14 mouse cellular contexts compared by ENCODE assay signal in the genomic region with DNA sequence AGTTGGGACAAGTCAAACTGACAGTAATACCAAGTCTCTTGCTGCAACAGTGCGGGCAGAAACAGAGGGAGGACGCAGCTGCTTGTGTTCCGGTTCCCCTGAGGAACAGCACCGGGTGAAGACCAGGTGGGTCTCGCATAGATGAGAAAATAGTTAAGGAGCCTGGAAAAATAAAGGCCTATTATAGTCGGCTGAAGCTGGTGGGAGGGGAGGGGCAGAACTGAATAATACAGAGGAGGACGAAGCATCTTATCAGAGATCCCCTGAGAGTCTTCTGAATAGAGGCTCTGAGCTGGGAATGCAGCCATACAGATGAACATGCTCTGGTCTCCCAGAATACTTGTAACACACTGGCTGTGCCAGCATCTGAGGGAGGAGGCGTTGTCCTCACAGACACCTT. TPM values are rescaled to one million over a fixed set of nuclear protein-coding genes. Genes with fewer than 3 reads are reported as not detected.
DNase-seq lines count a peak whose midpoint lies in the region; ATAC-seq lines count a peak whose summit lies in the region.
"Had no signal": no experiment of that assay in that cellular context is flagged by ENCODE, and none has a peak within 500 bp of the region (broad histone marks: within the 10 kb centered on the region; RNA-seq: fewer than 3 reads in every experiment).

No protein-coding gene starts in this region.

- no peak overlapping the region for H3K9ac ChIP-seq in hindbrain, embryonic 14.5 days

- WGBS in hindbrain, embryonic 14.5 days = 24% methylated on average over 8 of the region's 8 CpGs

- H3K4me2 ChIP-seq in hindbrain, embryonic 14.5 days (replicated peaks) = 0 out of 2 replicates have a peak overlapping the region, but pooled peaks have one; percentile 1

- intact Hi-C loops in left cerebral cortex, postnatal 36 days (cut with DNase I) = no loop called here

- no peaks in the 10 kb centered on the region for H3K27me3 ChIP-seq in hindbrain, embryonic 14.5 days (ENCODE audit: control insufficient read depth, insufficient read depth, low read length)
- H3K27me3 ChIP-seq: megakaryocyte, embryonic 14.5 days had no signal

- H3K9me3 ChIP-seq in hindbrain, embryonic 14.5 days (ENCODE audit: control insufficient read depth, low read length) = no peaks in the 10 kb centered on the region
- H3K9me3 ChIP-seq: megakaryocyte, embryonic 14.5 days had no signal

- DNase-seq in frontal cortex, postnatal 36 days (ENCODE audit: low spot score in 2 of 2) = no peak
- peak; percentile 46 for DNase-seq in testis, postnatal 14 days (ENCODE audit: low spot score)
- DNase-seq in testis, postnatal 10 days (ENCODE audit: low spot score) = no peak
- DNase-seq in hindbrain, embryonic 14.5 days (ENCODE audit: low spot score) = no peak
- DNase-seq in right cerebral cortex, postnatal 36 days (ENCODE audit: low spot score in 2 of 2) = no peak
- no peak for DNase-seq in liver
- DNase-seq in left cerebral cortex, postnatal 36 days (ENCODE audit: low spot score in 2 of 2) = no peak
- DNase-seq: cerebellum, adult 8-10 months; kidney, postnatal 36 days; right cerebral cortex, postnatal 4 days; thymus, postnatal 25 days had no signal

- peaks cover 18% of the 10 kb centered on the region for H3K4me1 ChIP-seq in hindbrain, embryonic 14.5 days (replicated peaks; ENCODE audit: control insufficient read depth, insufficient read depth, low read length)

- no peak overlapping the region for H3K27ac ChIP-seq in hindbrain, embryonic 14.5 days

- H3K4me3 ChIP-seq in hindbrain, embryonic 14.5 days (replicated peaks; ENCODE audit: low read length) = no peak overlapping the region
- H3K4me3 ChIP-seq: megakaryocyte, embryonic 14.5 days had no signal

- H3K36me3 ChIP-seq in hindbrain, embryonic 14.5 days (replicated peaks; ENCODE audit: control insufficient read depth, insufficient read depth) = no peaks in the 10 kb centered on the region

- peak; percentile 49; the same call in 1 of the 2 replicates for ATAC-seq in frontal cortex, adult (ENCODE audit: low TSS enrichment)
- no peak for ATAC-seq in hindbrain, embryonic 14.5 days (ENCODE audit: low FRiP score)
- ATAC-seq: intestine, postnatal 0 days had no signal

RNA-seq across cellular contexts. Expression of a gene that starts 21.1 kb away (rescaled TPM):
- 27.5 and 27.9 TPM in 2 replicates for polyA plus RNA-seq in hindbrain, embryonic 14.5 days (2014; fragmentation: Nextera tagmentation; extraction: Ambion mirVana)
- total RNA-seq in left cerebral cortex, postnatal 36 days (2021) = 10 to 100 TPM; 12.8 TPM

RNA-seq across cellular contexts. Expression of a gene that starts 21.4 kb away (rescaled TPM):
- 10.9 and 13.3 TPM in 2 replicates for polyA plus RNA-seq in hindbrain, embryonic 14.5 days (2014; fragmentation: Nextera tagmentation; extraction: Ambion mirVana)
- 10 to 100 TPM; 14.0 to 16.4 TPM for total RNA-seq in left cerebral cortex, postnatal 36 days (2021)
